Mouse (Mus musculus) spleen, adult 2 months (tissue): ENCODE results near the gene Aff3.

Source experiments
- CTCF ChIP-seq: fragments of 200-500 bp; IDR thresholded peaks from 2 replicates; pipeline ENCODE4 v1.5.1; 2011; ENCODE audit warnings: mild to moderate bottlenecking, inconsistent platforms; ENCODE audit not compliant: insufficient read depth, insufficient read length, insufficient replicate concordance; ENCODE audit errors: extremely low read depth
- POLR2A ChIP-seq: fragments of 200-500 bp; IDR thresholded peaks from 2 replicates; pipeline ENCODE4 v1.6.1; 2011; ENCODE audit warnings: low read depth, low read length, inconsistent platforms

DNA sequence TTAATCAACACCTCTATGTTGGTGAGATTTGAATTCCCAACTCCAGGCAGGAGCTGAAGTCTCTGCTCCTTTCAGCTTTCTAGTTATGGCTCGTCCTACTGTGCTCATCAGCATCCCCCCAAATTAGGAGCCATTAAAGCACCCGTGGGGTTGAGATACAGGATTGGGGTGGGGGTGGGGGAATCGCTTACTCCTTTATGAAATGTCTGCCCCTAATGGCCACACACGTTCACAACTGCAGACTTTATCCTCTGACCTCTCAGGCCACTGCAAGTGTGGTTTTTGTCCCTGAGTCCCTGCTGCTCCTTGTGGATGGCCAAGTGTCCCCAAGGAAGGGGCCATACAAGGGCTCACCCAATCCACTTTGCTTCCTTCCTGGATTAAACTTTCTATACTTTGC lies 348.8 kb downstream of the Aff3 start:
- TF ChIP-seq CTCF (no peak), POLR2A (no peak)
